Mouse (Mus musculus): ENCODE measurements around the gene Slc39a11.

The Slc39a11 gene

GRCm38 (mm10) chr11:113631862-113632261, 18.0 kb downstream of the Slc39a11 start:
- no peak for DNase-seq (ENCODE audit: low read depth)

- no peak for DNase-seq (ENCODE audit: low read depth)
These were observed 18.6 kb downstream of the Slc39a11 start for GRCm38 (mm10) chr11:113631302-113631701.

GRCm38 (mm10) chr11:113630642-113631041, 19.2 kb downstream of the Slc39a11 start:
- no peak for DNase-seq (ENCODE audit: low read depth)

- no peak for DNase-seq (ENCODE audit: low read depth)
These were observed 22.1 kb downstream of the Slc39a11 start for GRCm38 (mm10) chr11:113627785-113628184.

GRCm38 (mm10) chr11:113625437-113625836, 24.4 kb downstream of the Slc39a11 start:
- DNase-seq (ENCODE audit: low read depth) = no peak

- no peak for DNase-seq (ENCODE audit: low read depth)
These were observed 27.9 kb downstream of the Slc39a11 start for GRCm38 (mm10) chr11:113622028-113622427.

GRCm38 (mm10) chr11:113621001-113621400, 28.9 kb downstream of the Slc39a11 start:
- DNase-seq (ENCODE audit: low read depth) = no peak

GRCm38 (mm10) chr11:113619420-113620080, 30.3 kb downstream of the Slc39a11 start:
- DNase-seq (ENCODE audit: low read depth) = no peak

- DNase-seq (ENCODE audit: low read depth) = no peak
These were observed 31.0 kb downstream of the Slc39a11 start, which contains the start of gene Sstr2 for GRCm38 (mm10) chr11:113618672-113619419. Gene Sstr2 (plus strand): TSS chr11:113619342.

GRCm38 (mm10) chr11:113618303-113618671, 31.6 kb downstream of the Slc39a11 start:
- no peak for DNase-seq (ENCODE audit: low read depth)

GRCm38 (mm10) chr11:113617132-113617911, 32.6 kb downstream of the Slc39a11 start:
- no peak for DNase-seq (ENCODE audit: low read depth)

GRCm38 (mm10) chr11:113614476-113614875, 35.4 kb downstream of the Slc39a11 start:
- DNase-seq (ENCODE audit: low read depth) = no peak

GRCm38 (mm10) chr11:113611664-113612611, 37.9 kb downstream of the Slc39a11 start:
- peak; percentile 41 for DNase-seq (ENCODE audit: low read depth)

GRCm38 (mm10) chr11:113611112-113611646, 38.7 kb downstream of the Slc39a11 start:
- no peak for DNase-seq (ENCODE audit: low read depth)

GRCm38 (mm10) chr11:113610266-113610665, 39.6 kb downstream of the Slc39a11 start:
- DNase-seq (ENCODE audit: low read depth) = no peak

GRCm38 (mm10) chr11:113609581-113609980, 40.3 kb downstream of the Slc39a11 start:
- DNase-seq (ENCODE audit: low read depth) = no peak

GRCm38 (mm10) chr11:113607556-113607955, 42.3 kb downstream of the Slc39a11 start:
- no peak for DNase-seq (ENCODE audit: low read depth)

GRCm38 (mm10) chr11:113601616-113602343, 48.1 kb downstream of the Slc39a11 start:
- DNase-seq (ENCODE audit: low read depth) = no peak

- no peak for DNase-seq (ENCODE audit: low read depth)
These were observed 49.2 kb downstream of the Slc39a11 start for GRCm38 (mm10) chr11:113600526-113601245.

GRCm38 (mm10) chr11:113597632-113598031, 52.2 kb downstream of the Slc39a11 start:
- DNase-seq (ENCODE audit: low read depth) = no peak

Measured in fibroblast of lung, adult 2 months (primary cell).